9 mouse cellular contexts compared by ENCODE assay signal in the genomic region with DNA sequence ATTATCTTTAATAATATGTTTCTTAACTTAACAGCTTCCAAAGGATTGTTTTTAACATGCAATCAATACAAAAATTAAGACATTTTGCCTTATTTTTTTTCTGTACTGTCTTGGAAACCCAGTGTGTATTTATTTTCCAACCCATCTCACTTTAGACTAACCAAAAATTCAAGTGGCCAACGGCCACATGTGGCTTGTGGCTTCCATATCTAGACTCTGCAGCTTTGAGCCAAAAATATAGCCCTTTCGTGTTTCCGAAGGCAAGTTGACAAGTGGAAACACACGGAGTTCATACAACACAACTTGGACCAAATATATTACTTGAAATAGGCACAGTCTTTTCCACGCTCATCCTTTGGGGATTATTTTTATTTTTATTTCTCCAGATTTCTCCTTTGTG. TPM values are rescaled to one million over a fixed set of nuclear protein-coding genes. Genes with fewer than 3 reads are reported as not detected.
DNase-seq lines count a peak whose midpoint lies in the region; ATAC-seq and TF ChIP-seq lines count a peak whose summit lies in the region.
"Had no signal": no experiment of that assay in that cellular context is flagged by ENCODE, and none has a peak within 500 bp of the region (broad histone marks: within the 10 kb centered on the region; RNA-seq: fewer than 3 reads in every experiment).

No protein-coding gene starts in this region.

- no peak for DNase-seq in heart, postnatal 4 days
- no peak for DNase-seq in CH12.LX (ENCODE audit: extremely low read depth)
- DNase-seq in testis, postnatal 10 days (ENCODE audit: low spot score) = no peak
- DNase-seq in retina, embryonic 14.5 days (ENCODE audit: low spot score) = no peak

- WGBS in heart, embryonic 14.5 days = 54% methylated on average over 5 of the region's 5 CpGs
- WGBS in embryonic facial prominence, embryonic 13.5 days = 52% methylated on average over 5 of the region's 5 CpGs
- WGBS in liver, embryonic 15.5 days (ENCODE audit: insufficient replicate concordance) = 15% methylated on average over 5 of the region's 5 CpGs

- H3K27me3 ChIP-seq in heart, embryonic 14.5 days (ENCODE audit: control insufficient read depth, insufficient read depth, low read length) = peaks cover 22% of the 10 kb centered on the region
- peaks cover 33% of the 10 kb centered on the region for H3K27me3 ChIP-seq in CH12.LX (replicated peaks)
- H3K27me3 ChIP-seq in embryonic facial prominence, embryonic 13.5 days = peaks cover 71% of the 10 kb centered on the region
- H3K27me3 ChIP-seq in liver, embryonic 15.5 days = peaks cover 24% of the 10 kb centered on the region

- no peaks in the 10 kb centered on the region for H3K79me2 ChIP-seq in CH12.LX (replicated peaks; ENCODE audit: control insufficient read depth, extremely low read depth, insufficient read depth, poor library complexity, severe bottlenecking)

- TF ChIP-seq CTCF in CH12.LX (conservative IDR thresholded peaks at IDR 0.05 in 1 of 2, IDR thresholded peaks at IDR 0.05 in 1 of 2; ENCODE audit: low read depth in 2 of 2, low read length in 2 of 2) = no peak

- H3K4me2 ChIP-seq in heart, embryonic 14.5 days (ENCODE audit: low read length) = peak overlapping the region; percentile 92
- H3K4me2 ChIP-seq in CH12.LX (ENCODE audit: insufficient read depth, low read depth, poor library complexity, severe bottlenecking) = peak overlapping the region; percentile 72
- peak overlapping the region; percentile 99 for H3K4me2 ChIP-seq in embryonic facial prominence, embryonic 13.5 days
- peak overlapping the region; percentile 91 for H3K4me2 ChIP-seq in liver, embryonic 15.5 days

- no peak overlapping the region for H3K27ac ChIP-seq in heart, embryonic 14.5 days (replicated peaks in 1 of 2; ENCODE audit: control insufficient read depth in 1 of 2, insufficient read depth in 1 of 2, low read depth in 2 of 2, low read length in 2 of 2)
- no peak overlapping the region for H3K27ac ChIP-seq in CH12.LX (ENCODE audit: insufficient read depth, low read depth)
- no peak overlapping the region for H3K27ac ChIP-seq in embryonic facial prominence, embryonic 13.5 days
- peak overlapping the region; percentile 71 for H3K27ac ChIP-seq in liver, embryonic 15.5 days (replicated peaks)

- no peak overlapping the region for H3K9ac ChIP-seq in heart, embryonic 14.5 days (ENCODE audit: low read length)
- no peak overlapping the region for H3K9ac ChIP-seq in CH12.LX (ENCODE audit: insufficient read depth, low read depth)
- no peak overlapping the region for H3K9ac ChIP-seq in embryonic facial prominence, embryonic 13.5 days
- peak overlapping the region; percentile 69; the same call in 1 of the 2 replicates for H3K9ac ChIP-seq in liver, embryonic 15.5 days

- no peak for ATAC-seq in heart, embryonic 14.5 days (ENCODE audit: insufficient number of reproducible peaks, insufficient read depth, low FRiP score, low read depth)
- no peak for ATAC-seq in embryonic facial prominence, embryonic 13.5 days (ENCODE audit: insufficient number of reproducible peaks, insufficient read depth, low FRiP score, low TSS enrichment, low read depth)
- no peak for ATAC-seq in liver, embryonic 15.5 days (ENCODE audit: insufficient read depth)
- no peak for ATAC-seq in activated CD4-positive, CD25-positive, alpha-beta regulatory T cell, adult 4 months

- dilution Hi-C loops in CH12.LX (cut with MboI; ENCODE audit: extremely low pct_ligation_motif_present, extremely low pct_unique_long_range_greater_than_20kb, low sequenced_read_pairs) = no loop called here

- in situ Hi-C loops in CH12.LX (cut with MboI; ENCODE audit: low pct_ligation_motif_present, low pct_unique_long_range_greater_than_20kb, low sequenced_read_pairs) = no loop called here

- H3K4me3 ChIP-seq in heart, embryonic 14.5 days (ENCODE audit: control insufficient read depth in 1 of 2, insufficient read depth in 1 of 2, low read depth in 1 of 2, low read length in 2 of 2) = peak overlapping the region in 1 of 2 experiments; percentile 79; a peak in 2 of 4 replicates
- H3K4me3 ChIP-seq in CH12.LX (replicated peaks in 1 of 3; ENCODE audit: low read depth in 2 of 3, low read length in 2 of 3, poor library complexity in 1 of 3) = no peak overlapping the region
- no peak overlapping the region for H3K4me3 ChIP-seq in embryonic facial prominence, embryonic 13.5 days
- peak overlapping the region; percentile 74 for H3K4me3 ChIP-seq in liver, embryonic 15.5 days (replicated peaks)

- H3K4me1 ChIP-seq in heart, embryonic 14.5 days (ENCODE audit: control insufficient read depth in 2 of 2, insufficient read depth in 2 of 2, low read length in 2 of 2) = peaks cover 0 to 5% of the 10 kb centered on the region in 2 experiments; a peak in 1 of 4 replicates
- peaks cover 7 to 36% of the 10 kb centered on the region in 2 experiments for H3K4me1 ChIP-seq in CH12.LX (ENCODE audit: control insufficient read depth in 1 of 2, insufficient read depth in 2 of 2)
- H3K4me1 ChIP-seq in embryonic facial prominence, embryonic 13.5 days = peaks cover 13% of the 10 kb centered on the region
- peaks cover 46% of the 10 kb centered on the region for H3K4me1 ChIP-seq in liver, embryonic 15.5 days (replicated peaks)

- no peak for TF ChIP-seq POLR2A in CH12.LX (IDR thresholded peaks at IDR 0.05; ENCODE audit: low read depth, low read length)

- TF ChIP-seq RAD21 in CH12.LX (IDR thresholded peaks at IDR 0.05; ENCODE audit: low read depth, low read length) = no peak

- no peak; the same call in 1 of the 2 replicates for TF ChIP-seq EP300 in CH12.LX (IDR thresholded peaks at IDR 0.05; ENCODE audit: low read length)

- H3K9me3 ChIP-seq in heart, embryonic 14.5 days (ENCODE audit: control insufficient read depth, low read length) = no peaks in the 10 kb centered on the region
- no peaks in the 10 kb centered on the region for H3K9me3 ChIP-seq in CH12.LX (replicated peaks; ENCODE audit: low read length)
- H3K9me3 ChIP-seq in embryonic facial prominence, embryonic 13.5 days = no peaks in the 10 kb centered on the region
- H3K9me3 ChIP-seq in liver, embryonic 15.5 days (replicated peaks) = no peaks in the 10 kb centered on the region

- no peaks in the 10 kb centered on the region for H3K36me3 ChIP-seq in heart, embryonic 14.5 days (ENCODE audit: control insufficient read depth, insufficient read depth, low read length)
- H3K36me3 ChIP-seq in CH12.LX (replicated peaks in 1 of 2; ENCODE audit: control insufficient read depth in 1 of 2, insufficient read depth in 1 of 2, low read length in 1 of 2) = no peaks in the 10 kb centered on the region
- no peaks in the 10 kb centered on the region for H3K36me3 ChIP-seq in embryonic facial prominence, embryonic 13.5 days
- no peaks in the 10 kb centered on the region for H3K36me3 ChIP-seq in liver, embryonic 15.5 days (replicated peaks)
- H3K36me3 ChIP-seq: G1E had no signal

TF ChIP-seq in CH12.LX, 34 proteins besides CTCF, POLR2A, EP300 and RAD21:
- TF ChIP-seq JUN (IDR thresholded peaks at IDR 0.05; ENCODE audit: insufficient read depth, low read depth, low read length) = no peak
- TF ChIP-seq MEF2A (IDR thresholded peaks at IDR 0.05; ENCODE audit: borderline replicate concordance, low read depth, low read length) = 0 out of 2 replicates have a peak, but pooled peaks have one; percentile 29
- 0 out of 2 replicates have a peak, but pooled peaks have one; percentile 27 for TF ChIP-seq MYC (IDR thresholded peaks at IDR 0.05; ENCODE audit: low read depth, low read length)

RNA-seq across cellular contexts. Expression of a gene that starts 0.8 kb away (rescaled TPM):
- polyA plus RNA-seq in heart, embryonic 14.5 days (2014; fragmentation: Nextera tagmentation; extraction: Ambion mirVana) = 2.9 and 4.6 TPM in 2 replicates
- total RNA-seq in heart, postnatal 4 days (2021) = 10 to 100 TPM; 11.4 to 13.9 TPM
- total RNA-seq in CH12.LX (2012; rRNA removed) (22.4 and 26.4 TPM in 2 replicates), CH12.LX (2014; rRNA removed) (9.8 and 13.6 TPM in 2 replicates)
- polyA plus RNA-seq in CH12.LX (2012; ENCODE audit: insufficient read length, low read depth) = 33.9 and 37.5 TPM in 2 replicates
- 5.7 and 7.4 TPM in 2 replicates for polyA plus RNA-seq in embryonic facial prominence, embryonic 13.5 days (2015; fragmentation: Nextera tagmentation; extraction: Ambion mirVana)
- polyA plus RNA-seq in liver, embryonic 15.5 days (2015; fragmentation: Nextera tagmentation; extraction: Ambion mirVana) = 8.5 and 8.8 TPM in 2 replicates
- polyA plus RNA-seq in activated CD4-positive, CD25-positive, alpha-beta regulatory T cell, adult 4 months (2017; shearing (Covaris generic)) = 10 to 100 TPM; 66.0 to 95.4 TPM

RNA-seq across cellular contexts. Expression of a gene that starts 37.2 kb away (rescaled TPM):
- polyA plus RNA-seq in heart, embryonic 14.5 days (2014; fragmentation: Nextera tagmentation; extraction: Ambion mirVana) = 16.4 and 16.5 TPM in 2 replicates
- 10 to 100 TPM; 11.5 to 12.9 TPM for total RNA-seq in heart, postnatal 4 days (2021)
- 21.6 and 27.2 TPM in 2 replicates for total RNA-seq in CH12.LX (2012; rRNA removed)
- total RNA-seq in CH12.LX (2014; rRNA removed) = 50.9 and 59.5 TPM in 2 replicates
- polyA plus RNA-seq in CH12.LX (2012; ENCODE audit: insufficient read length, low read depth) = 26.3 and 29.5 TPM in 2 replicates
- polyA plus RNA-seq in embryonic facial prominence, embryonic 13.5 days (2015; fragmentation: Nextera tagmentation; extraction: Ambion mirVana) = 23.3 and 25.2 TPM in 2 replicates
- polyA plus RNA-seq in liver, embryonic 15.5 days (2015; fragmentation: Nextera tagmentation; extraction: Ambion mirVana) = 7.7 and 8.1 TPM in 2 replicates
- polyA plus RNA-seq in activated CD4-positive, CD25-positive, alpha-beta regulatory T cell, adult 4 months (2017; shearing (Covaris generic)) = 10 to 100 TPM; 17.4 to 22.3 TPM
